Mouse (Mus musculus): ENCODE measurements around the gene Lrp1. TPM values are rescaled to one million over a fixed set of nuclear protein-coding genes. Genes with fewer than 3 reads are reported as not detected.

Lrp1 gene
- polyA plus RNA-seq, 1 experiment from 2014 or later, result 37.9 TPM

GRCm38 (mm10) chr10:127542720-127543119, 78.2 kb downstream of the Lrp1 start:
- no peak overlapping the region for H3K4me2 ChIP-seq

GRCm38 (mm10) chr10:127542084-127542483, 78.9 kb downstream of the Lrp1 start:
- Histone ChIP-seq H3K36me3 (peaks cover 80% of the 10 kb centered on the region), H3K4me2 (no peak overlapping the region)
- ATAC-seq (ENCODE audit: extremely low read depth, insufficient number of reproducible peaks, low FRiP score, low TSS enrichment), result no peak

More at GRCm38 (mm10) chr10:127542720-127543119, 78.2 kb downstream of the Lrp1 start:
- Histone ChIP-seq H3K9ac (no peak overlapping the region), H3K4me3 (no peak overlapping the region), H3K27me3 (replicated peaks) (no peaks in the 10 kb centered on the region; the same call in 1 of the 2 replicates), H3K9me3 (no peaks in the 10 kb centered on the region), H3K27ac (replicated peaks) (no peak overlapping the region), H3K4me1 (no peaks in the 10 kb centered on the region), H3K36me3 (peaks cover 87% of the 10 kb centered on the region)
- no peak for ATAC-seq (ENCODE audit: extremely low read depth, insufficient number of reproducible peaks, low FRiP score, low TSS enrichment)
- 64% methylated on average over 6 of the region's 6 CpGs for WGBS

GRCm38 (mm10) chr10:127541510-127541909, 79.4 kb downstream of the Lrp1 start:
- no peak for ATAC-seq (ENCODE audit: extremely low read depth, insufficient number of reproducible peaks, low FRiP score, low TSS enrichment)
- peaks cover 12% of the 10 kb centered on the region for H3K27me3 ChIP-seq (replicated peaks)
- H3K4me3 ChIP-seq, result no peak overlapping the region
- H3K36me3 ChIP-seq, result peaks cover 75% of the 10 kb centered on the region
- no peaks in the 10 kb centered on the region for H3K9me3 ChIP-seq
- H3K4me1 ChIP-seq, result no peaks in the 10 kb centered on the region
- no peak overlapping the region for H3K4me2 ChIP-seq
- no peak overlapping the region for H3K27ac ChIP-seq (replicated peaks)
- no peak overlapping the region for H3K9ac ChIP-seq
- WGBS, result 91% methylated on average over 8 of the region's 8 CpGs

More at GRCm38 (mm10) chr10:127542084-127542483, 78.9 kb downstream of the Lrp1 start:
- WGBS, result 78% methylated on average over 13 of the region's 13 CpGs
- H3K9ac ChIP-seq, result no peak overlapping the region
- peaks cover 6% of the 10 kb centered on the region for H3K27me3 ChIP-seq (replicated peaks)
- no peak overlapping the region for H3K4me3 ChIP-seq
- H3K4me1 ChIP-seq, result no peaks in the 10 kb centered on the region
- H3K27ac ChIP-seq (replicated peaks), result no peak overlapping the region
- no peaks in the 10 kb centered on the region for H3K9me3 ChIP-seq

GRCm38 (mm10) chr10:127537854-127538583, 82.9 kb downstream of the Lrp1 start:
- Histone ChIP-seq H3K4me3 (no peak overlapping the region), H3K4me2 (no peak overlapping the region), H3K27ac (replicated peaks) (no peak overlapping the region), H3K4me1 (peaks cover 17% of the 10 kb centered on the region), H3K27me3 (replicated peaks) (peaks cover 47% of the 10 kb centered on the region), H3K36me3 (peaks cover 42% of the 10 kb centered on the region), H3K9me3 (no peaks in the 10 kb centered on the region), H3K9ac (no peak overlapping the region)
- 29% methylated on average over 7 of the region's 7 CpGs for WGBS
- no peak for ATAC-seq (ENCODE audit: extremely low read depth, insufficient number of reproducible peaks, low FRiP score, low TSS enrichment)

- ATAC-seq (ENCODE audit: extremely low read depth, insufficient number of reproducible peaks, low FRiP score, low TSS enrichment), result no peak
- H3K9me3 ChIP-seq, result no peaks in the 10 kb centered on the region
- H3K4me3 ChIP-seq, result no peak overlapping the region
- WGBS, result 10% methylated on average over 8 of the region's 8 CpGs
- H3K4me1 ChIP-seq, result peaks cover 17% of the 10 kb centered on the region
- peaks cover 59% of the 10 kb centered on the region for H3K27me3 ChIP-seq (replicated peaks)
- no peak overlapping the region for H3K4me2 ChIP-seq
- H3K9ac ChIP-seq, result no peak overlapping the region
- no peak overlapping the region for H3K27ac ChIP-seq (replicated peaks)
- peaks cover 29% of the 10 kb centered on the region for H3K36me3 ChIP-seq
Observed at GRCm38 (mm10) chr10:127536586-127537314, 84.2 kb downstream of the Lrp1 start.

- peak overlapping the region; percentile 71; the same call in 1 of the 2 replicates for H3K9ac ChIP-seq
- ATAC-seq (ENCODE audit: extremely low read depth, insufficient number of reproducible peaks, low FRiP score, low TSS enrichment), result no peak
- 2% methylated on average over 30 of the region's 30 CpGs for WGBS
Observed at GRCm38 (mm10) chr10:127534929-127535384, 86.0 kb downstream of the Lrp1 start.

GRCm38 (mm10) chr10:127534036-127534928, 86.7 kb downstream of the Lrp1 start, which contains the start of gene Nxph4:
Gene Nxph4 (minus strand): TSS chr10:127534559.
- Histone ChIP-seq H3K4me2 (peak within 1 kb of the TSS; percentile 95), H3K4me1 (peaks cover 24% of the 10 kb centered on the region), H3K9me3 (no peaks in the 10 kb centered on the region), H3K9ac (peak within 1 kb of the TSS; percentile 71), H3K27me3 (replicated peaks) (peaks cover 84% of the 10 kb centered on the region), H3K36me3 (peaks cover 8% of the 10 kb centered on the region), H3K27ac (replicated peaks) (no peak within 1 kb of the TSS), H3K4me3 (peak within 1 kb of the TSS; percentile 59)
- ATAC-seq (ENCODE audit: extremely low read depth, insufficient number of reproducible peaks, low FRiP score, low TSS enrichment), result 0 out of 2 replicates have a peak, but pooled peaks have one; percentile 9
- under 1% methylated on average over 49 of the region's 78 CpGs for WGBS

More at GRCm38 (mm10) chr10:127534929-127535384, 86.0 kb downstream of the Lrp1 start:
- Histone ChIP-seq H3K27ac (replicated peaks) (no peak overlapping the region), H3K4me2 (peak overlapping the region; percentile 95), H3K9me3 (no peaks in the 10 kb centered on the region), H3K4me3 (peak overlapping the region; percentile 59), H3K4me1 (peaks cover 24% of the 10 kb centered on the region), H3K36me3 (peaks cover 15% of the 10 kb centered on the region), H3K27me3 (replicated peaks) (peaks cover 77% of the 10 kb centered on the region)

- ATAC-seq (ENCODE audit: extremely low read depth, insufficient number of reproducible peaks, low FRiP score, low TSS enrichment), result no peak
- peaks cover 28% of the 10 kb centered on the region for H3K4me1 ChIP-seq
- 5% methylated on average over 4 of the region's 4 CpGs for WGBS
Observed at GRCm38 (mm10) chr10:127531548-127531947, 89.4 kb downstream of the Lrp1 start.

GRCm38 (mm10) chr10:127530945-127531344, 90.0 kb downstream of the Lrp1 start:
- Histone ChIP-seq H3K36me3 (no peaks in the 10 kb centered on the region), H3K9ac (no peak overlapping the region), H3K27ac (replicated peaks) (no peak overlapping the region), H3K27me3 (replicated peaks) (peaks cover 100% of the 10 kb centered on the region), H3K4me1 (peaks cover 33% of the 10 kb centered on the region), H3K9me3 (no peaks in the 10 kb centered on the region), H3K4me2 (peak overlapping the region; percentile 28), H3K4me3 (peak overlapping the region; percentile 20)
- no peak for ATAC-seq (ENCODE audit: extremely low read depth, insufficient number of reproducible peaks, low FRiP score, low TSS enrichment)
- WGBS, result 1% methylated on average over 23 of the region's 25 CpGs

More at GRCm38 (mm10) chr10:127531548-127531947, 89.4 kb downstream of the Lrp1 start:
- no peak overlapping the region for H3K9ac ChIP-seq
- H3K4me3 ChIP-seq, result no peak overlapping the region
- no peak overlapping the region for H3K27ac ChIP-seq (replicated peaks)
- H3K4me2 ChIP-seq, result no peak overlapping the region
- peaks cover 100% of the 10 kb centered on the region for H3K27me3 ChIP-seq (replicated peaks)
- H3K9me3 ChIP-seq, result no peaks in the 10 kb centered on the region
- no peaks in the 10 kb centered on the region for H3K36me3 ChIP-seq

GRCm38 (mm10) chr10:127527481-127527880, 93.5 kb downstream of the Lrp1 start:
- H3K27ac ChIP-seq (replicated peaks), result no peak overlapping the region
- no peak for ATAC-seq (ENCODE audit: extremely low read depth, insufficient number of reproducible peaks, low FRiP score, low TSS enrichment)
- H3K27me3 ChIP-seq (replicated peaks), result peaks cover 98% of the 10 kb centered on the region
- H3K36me3 ChIP-seq, result no peaks in the 10 kb centered on the region
- H3K9me3 ChIP-seq, result no peaks in the 10 kb centered on the region
- H3K4me3 ChIP-seq, result no peak overlapping the region
- no peak overlapping the region for H3K4me2 ChIP-seq
- WGBS, result 3% methylated on average over 17 of the region's 17 CpGs
- peaks cover 20% of the 10 kb centered on the region for H3K4me1 ChIP-seq
- H3K9ac ChIP-seq, result no peak overlapping the region
